Mouse (Mus musculus): ENCODE data around the gene Scn3b.
A peak's percentile ranks its signal among the peaks of the same experiment; 100 is the strongest.

Scn3b gene

GRCm38 (mm10) chr9:40269880-40270279 is 863 bp downstream of the Scn3b start:
- peak; percentile 81 for DNase-seq

DNA sequence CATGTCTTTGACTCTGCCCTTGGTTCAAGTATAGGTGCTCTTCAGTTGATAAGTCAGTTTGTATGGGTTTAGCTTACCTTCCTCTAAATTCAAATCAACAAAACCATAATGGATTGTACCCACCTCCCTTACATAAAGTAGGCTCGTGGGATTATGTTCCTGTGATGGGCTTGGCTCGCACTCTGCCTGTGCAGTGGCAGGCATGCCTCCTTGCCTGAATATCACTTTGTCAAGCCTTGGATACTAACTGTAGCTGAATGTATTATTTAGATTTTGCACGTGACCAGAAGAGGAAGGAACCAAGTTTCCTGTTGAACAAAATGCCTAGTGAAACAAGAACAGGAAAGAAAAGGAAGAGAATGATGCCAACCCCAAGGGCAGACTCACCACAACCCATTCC is 2.1 kb downstream of the Scn3b start:
- DNase-seq = peak; percentile 81

DNA sequence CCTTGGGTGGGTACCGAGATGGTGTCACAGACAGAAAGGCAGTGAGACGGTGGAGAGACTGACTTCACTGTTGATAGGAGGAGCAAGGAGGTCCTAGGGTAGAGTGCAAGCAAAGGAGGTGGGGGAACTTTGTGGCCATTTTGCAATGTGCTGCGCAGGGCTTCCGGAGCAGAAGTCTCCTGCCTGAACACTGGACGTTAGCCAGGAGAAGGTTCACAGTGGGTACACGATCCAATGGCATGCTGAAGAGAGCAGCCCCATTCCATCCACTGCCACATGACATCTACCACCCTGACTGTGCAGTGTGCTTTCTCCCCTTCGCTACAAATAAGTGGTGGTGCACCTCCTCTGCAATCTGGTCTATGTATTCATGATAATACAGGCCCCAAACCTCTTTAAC is 3.8 kb downstream of the Scn3b start:
- DNase-seq = no peak

DNA sequence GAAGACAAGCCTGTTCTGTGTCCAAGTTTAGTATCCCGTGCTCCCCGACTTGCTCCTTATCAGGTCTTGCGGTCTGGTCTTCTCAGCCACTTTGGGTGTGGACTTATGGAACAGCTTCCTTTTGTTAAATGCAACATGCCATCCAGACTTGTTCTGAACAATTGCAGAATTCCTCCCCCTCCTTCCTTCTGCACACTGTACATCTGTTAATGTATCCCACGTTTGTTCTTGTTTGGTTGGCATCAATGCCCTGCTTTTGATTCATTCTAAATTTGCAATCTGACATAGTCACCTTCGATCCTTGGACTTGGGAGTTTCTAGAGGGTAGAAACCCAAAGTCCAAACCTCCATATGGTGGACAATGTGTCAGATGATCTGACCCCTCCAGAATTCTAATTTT is 6.9 kb downstream of the Scn3b start:
- DNase-seq = peak; percentile 70

DNA sequence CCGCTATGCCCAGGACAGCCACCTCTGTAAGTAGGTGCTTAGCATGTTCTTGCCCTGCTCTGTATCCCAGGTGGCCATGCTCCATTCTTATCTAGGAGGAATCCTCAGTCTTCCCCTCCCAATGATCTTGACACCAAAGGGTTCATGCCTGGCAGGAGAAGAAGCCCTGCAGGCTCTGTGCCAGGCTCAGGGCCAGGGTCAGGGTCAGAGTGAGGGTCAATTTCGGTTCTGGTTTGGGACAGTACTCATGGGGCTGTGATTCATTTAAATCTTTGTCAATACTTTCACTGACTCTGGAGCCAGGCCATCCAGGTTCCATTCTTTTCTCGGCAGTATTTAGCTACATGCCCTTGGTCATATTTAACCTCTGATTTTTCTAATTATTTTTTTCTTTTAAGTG is 8.7 kb downstream of the Scn3b start:
- no peak for DNase-seq

DNA sequence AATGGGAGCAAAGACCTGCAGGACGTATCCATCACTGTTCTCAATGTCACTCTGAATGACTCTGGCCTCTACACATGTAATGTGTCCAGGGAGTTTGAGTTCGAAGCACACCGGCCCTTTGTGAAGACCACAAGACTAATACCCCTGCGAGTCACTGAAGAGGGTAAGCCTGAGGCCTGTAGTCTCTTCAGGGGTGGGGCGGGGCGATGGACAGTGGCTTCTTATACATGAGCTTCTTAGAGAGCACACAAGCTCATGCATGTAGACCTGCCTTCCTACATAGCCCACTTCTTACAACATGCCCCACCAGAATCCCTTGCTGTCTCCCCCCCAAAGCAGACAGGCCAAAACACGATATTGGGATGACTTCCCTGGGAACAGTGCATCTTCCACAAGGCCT is 10.4 kb downstream of the Scn3b start:
- DNase-seq = peak; percentile 55

DNA sequence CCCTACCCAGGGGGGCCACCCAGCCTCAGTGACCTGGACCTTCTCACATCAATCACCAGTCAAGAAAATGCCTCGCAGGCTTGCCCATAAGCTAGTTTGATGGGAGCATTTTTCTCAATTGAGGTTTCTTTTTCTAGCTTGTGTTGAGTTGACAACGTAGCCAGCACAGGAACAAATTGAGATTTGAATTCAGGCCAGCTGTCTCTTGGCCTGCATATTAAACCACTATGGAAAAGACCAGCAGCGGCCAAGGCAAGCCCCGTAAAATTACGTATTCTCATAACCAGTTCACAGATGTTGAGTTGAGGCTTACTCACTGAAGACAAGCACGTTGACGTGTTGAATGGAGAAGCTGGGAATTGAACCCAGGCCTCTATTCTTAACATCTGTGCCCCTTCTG is 14.0 kb downstream of the Scn3b start:
- DNase-seq = peak; percentile 67

DNA sequence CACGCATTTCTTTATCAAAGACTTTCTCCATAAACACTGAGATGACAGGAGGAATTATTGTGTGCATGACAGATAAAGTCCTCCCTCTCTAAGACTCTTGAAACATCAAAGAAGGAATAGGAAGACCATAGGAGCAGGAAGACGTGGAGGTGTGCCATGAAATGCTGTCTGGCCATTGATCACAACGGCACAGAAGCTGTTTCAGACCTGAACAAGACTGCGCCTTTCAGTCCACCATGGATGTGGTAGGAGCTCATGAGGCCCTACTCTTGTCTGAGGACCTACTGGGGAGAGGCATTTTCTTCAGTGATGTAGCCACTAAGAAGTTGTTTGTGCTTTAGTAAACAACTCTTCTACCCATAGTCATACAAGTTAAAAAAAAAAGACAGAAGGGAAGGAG is 23.5 kb downstream of the Scn3b start:
- DNase-seq = peak; percentile 69

DNA sequence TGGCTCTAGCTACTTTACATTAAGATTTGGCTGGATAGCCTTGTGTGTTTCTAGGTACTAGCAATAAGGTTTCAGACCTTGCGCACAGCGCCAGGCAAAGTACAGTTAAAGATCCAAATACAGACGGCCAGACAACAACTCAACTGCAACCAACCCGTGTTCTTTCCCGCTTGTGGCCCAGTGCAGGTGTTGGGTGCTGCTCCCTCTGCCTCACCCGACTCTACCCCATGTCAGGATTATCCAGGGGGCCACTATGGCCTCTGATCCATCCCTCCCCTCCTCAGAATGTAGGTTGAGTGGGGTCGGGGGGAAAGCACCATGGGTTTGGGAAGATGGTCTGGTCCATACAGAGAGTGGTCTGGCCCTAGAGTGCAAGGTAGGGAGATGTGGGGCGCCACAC is 24.3 kb downstream of the Scn3b start:
- DNase-seq = peak; percentile 70

DNA sequence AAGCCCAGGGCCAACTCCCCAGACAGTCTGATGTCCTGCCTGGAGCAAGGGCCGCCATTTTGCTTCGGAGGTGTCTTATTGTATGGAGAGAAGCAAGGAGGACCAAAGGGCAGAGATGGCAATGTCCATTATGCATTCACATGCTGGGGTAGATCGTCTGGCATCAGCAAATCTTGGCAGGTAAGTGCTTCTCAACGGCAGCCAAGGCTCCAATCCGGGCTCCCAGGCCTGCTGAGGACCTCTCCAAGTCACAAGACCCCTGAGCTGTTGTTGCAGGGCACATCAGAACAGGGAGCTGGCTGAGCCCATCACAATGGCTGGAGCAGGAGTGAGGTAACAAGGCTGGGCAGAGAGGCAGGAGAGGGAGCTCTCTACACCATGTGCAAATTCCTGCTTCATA is 24.7 kb downstream of the Scn3b start:
- peak; percentile 83 for DNase-seq

DNA sequence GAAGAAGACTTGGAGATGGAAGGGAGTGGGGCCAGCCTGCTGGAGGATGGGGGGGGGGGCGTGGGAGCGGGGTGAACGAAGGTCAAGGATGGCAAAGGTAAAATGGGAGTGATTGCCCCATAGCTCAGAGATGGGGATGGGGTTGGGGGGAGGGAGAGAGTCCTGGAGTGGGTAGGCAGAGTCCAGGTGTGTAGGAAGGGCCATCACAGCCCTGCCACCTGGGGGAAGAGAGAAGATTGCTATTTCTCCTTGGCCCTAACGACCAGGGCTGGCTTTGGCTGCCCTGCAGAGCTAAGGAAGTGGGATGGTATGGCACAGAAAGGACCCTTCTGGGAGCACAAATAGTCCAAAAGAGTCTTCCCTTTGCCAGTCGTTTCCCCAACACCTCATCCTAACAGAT is 25.2 kb downstream of the Scn3b start:
- DNase-seq = peak; percentile 75

DNA sequence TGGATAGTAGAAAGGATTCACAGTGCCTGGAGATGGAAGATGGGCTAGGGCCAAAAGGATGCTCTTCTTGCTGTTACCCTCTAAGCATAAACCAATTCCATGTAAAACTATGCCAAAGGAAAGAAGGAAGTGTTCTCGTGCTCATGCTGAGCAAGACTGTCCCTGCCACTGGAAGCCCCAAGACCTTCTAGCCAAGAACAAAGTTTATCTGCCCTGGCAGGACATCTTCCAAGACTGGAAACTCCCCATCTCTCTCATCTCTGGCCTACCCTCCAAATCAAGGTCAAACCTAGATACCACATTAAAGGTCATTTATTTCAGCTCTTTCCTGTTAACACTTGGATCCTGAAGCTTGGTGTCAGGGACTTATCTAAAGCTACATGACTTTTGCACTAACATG is 25.8 kb downstream of the Scn3b start:
- peak; percentile 42 for DNase-seq

- peak; percentile 83 for DNase-seq
Measured at GRCm38 (mm10) chr9:40296251-40296650, 27.2 kb downstream of the Scn3b start.

DNA sequence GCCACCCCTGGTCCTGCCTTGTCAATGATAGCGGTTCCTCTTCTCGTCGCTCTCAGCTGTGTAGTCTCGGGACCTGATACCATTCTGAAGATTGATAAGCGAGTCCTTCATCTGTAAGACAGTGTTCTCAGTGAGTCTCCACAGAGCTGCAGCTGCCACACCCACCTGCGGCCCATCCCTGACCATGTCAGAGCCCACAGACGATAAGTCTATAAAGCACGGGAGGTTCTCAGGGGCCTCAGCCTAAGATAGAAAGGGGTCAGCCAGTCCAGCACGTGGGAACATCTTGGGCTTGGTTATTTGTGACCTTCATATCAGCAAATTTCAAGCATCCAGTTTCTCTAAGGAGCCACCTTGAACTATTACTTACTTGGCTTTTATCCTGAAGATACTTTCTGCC is 29.0 kb downstream of the Scn3b start:
- peak; percentile 81 for DNase-seq

DNA sequence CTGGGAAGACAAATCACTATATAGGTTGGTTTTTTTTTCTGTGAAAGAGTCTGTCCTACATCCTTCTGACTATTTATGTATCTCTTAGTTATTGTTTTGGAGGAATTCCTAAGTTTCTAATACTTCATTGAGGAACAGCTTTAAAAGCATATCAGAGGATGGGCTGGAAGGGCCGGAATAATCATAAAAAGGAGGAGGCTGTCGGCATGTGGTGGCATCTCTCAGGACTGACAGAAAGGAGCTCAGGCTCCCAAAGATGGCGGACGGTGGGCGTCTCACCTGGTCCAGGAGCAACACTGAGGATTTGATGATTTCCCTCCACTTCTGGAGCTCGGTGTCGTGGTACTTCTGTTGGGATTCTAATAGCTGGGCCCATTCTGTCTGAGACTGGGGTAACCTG is 30.3 kb downstream of the Scn3b start:
- DNase-seq = peak; percentile 76

DNA sequence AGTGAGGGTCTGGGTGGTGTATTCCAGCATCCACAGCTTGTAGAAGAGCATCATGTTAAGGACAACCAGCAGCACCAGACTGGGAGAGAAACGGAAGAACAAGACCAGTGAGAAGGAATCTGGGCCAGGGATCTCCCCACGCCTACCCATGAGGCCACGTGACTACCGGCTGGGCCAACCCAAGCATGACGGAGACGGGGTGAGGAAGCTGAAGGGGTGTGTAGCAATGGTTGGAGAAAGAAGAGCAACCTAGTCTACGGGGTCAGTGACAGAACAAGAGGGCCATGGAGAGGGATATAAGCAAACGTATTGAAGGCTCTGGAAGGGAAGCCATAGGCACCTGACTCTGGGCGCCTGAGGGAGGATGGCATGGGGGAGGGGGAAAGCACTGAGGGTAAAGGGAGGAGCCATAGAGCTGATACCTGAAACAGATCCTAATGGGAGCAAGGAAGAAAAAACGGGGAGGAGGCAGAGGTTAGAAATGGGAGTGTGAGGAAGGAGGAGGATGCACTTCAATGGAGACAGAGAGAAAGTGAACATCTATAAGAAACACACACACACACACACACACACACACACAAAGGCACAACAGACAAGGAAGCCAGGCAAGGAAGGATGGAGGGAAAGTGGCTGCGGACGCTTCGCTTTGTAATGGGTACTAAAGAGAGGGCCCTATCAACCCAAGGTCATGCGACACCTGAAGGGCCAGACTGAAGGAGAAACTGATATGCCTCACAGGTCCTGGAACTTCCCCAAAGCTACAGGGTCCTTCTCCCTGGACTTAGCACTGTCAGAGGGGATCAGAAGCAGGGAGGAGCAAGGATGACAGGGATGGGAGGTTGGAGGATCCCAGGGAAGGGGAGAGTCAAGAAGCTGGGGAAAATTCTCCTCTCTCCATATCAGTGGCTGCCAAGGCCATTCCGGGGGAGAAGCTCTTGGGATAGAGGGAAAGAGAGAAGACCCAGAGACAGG is 31.3 kb downstream of the Scn3b start:
- DNase-seq = peak; percentile 83

DNA sequence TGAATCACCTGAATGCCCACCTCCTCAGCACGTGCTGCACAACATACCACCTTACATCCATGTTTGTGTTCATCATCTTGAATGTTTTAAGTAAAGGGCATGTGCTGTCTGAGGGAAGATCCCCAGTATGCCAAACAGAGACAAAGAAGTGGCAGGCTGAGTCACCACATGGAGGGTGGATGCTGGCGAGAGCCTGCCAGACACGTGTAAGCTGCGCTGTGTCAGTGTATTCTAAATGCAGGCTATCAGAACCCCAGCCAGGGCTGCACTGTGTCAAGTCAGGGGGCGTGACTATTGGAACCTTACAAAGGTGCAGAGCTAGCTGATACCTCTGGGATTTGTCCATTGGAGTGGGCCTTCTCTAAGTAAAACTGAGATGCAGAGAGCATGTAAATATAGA is 32.5 kb downstream of the Scn3b start:
- DNase-seq = no peak

GRCm38 (mm10) chr9:40302375-40302774 is 33.4 kb downstream of the Scn3b start:
- DNase-seq = peak; percentile 84

DNA sequence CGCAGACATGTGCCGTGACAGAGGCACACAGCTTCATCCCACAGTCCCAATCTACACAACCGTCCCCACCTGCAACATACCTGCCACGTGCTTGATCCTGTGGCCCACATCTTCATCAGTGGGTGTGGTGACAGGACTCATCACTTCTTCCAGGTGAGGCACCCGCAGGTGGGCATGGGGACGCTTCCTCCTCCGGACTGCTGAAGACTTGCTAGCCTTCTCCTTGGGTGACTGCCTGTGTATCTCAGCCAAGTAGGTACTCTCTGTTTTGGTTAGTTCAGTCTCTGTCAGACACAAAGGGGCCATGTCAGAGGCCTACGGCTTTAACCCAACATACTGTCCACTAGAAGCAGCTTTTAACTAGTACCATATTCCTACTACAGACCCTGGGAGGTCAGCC is 35.2 kb downstream of the Scn3b start:
- DNase-seq = peak; percentile 74

GRCm38 (mm10) chr9:40307311-40307710 is 38.3 kb downstream of the Scn3b start:
- peak; percentile 50 for DNase-seq

GRCm38 (mm10) chr9:40309876-40310275 is 40.9 kb downstream of the Scn3b start:
- peak; percentile 73 for DNase-seq

GRCm38 (mm10) chr9:40311813-40312212 is 42.8 kb downstream of the Scn3b start:
- DNase-seq = no peak

GRCm38 (mm10) chr9:40316865-40317660 is 48.0 kb downstream of the Scn3b start:
- DNase-seq = peak; percentile 97

GRCm38 (mm10) chr9:40317735-40318134 is 48.7 kb downstream of the Scn3b start:
- no peak for DNase-seq
